Mouse (Mus musculus) stomach, postnatal 0 days (tissue): ENCODE data around the gene Immp2l. TPM values are rescaled to one million over a fixed set of nuclear protein-coding genes. Genes with fewer than 3 reads are reported as not detected.
"Not testable (repeated sequence)": the region's sequence is repeated elsewhere in the genome, so short reads cannot be mapped to it uniquely, and the experiment has no call there.

Source experiments
- ATAC-seq: fragments of 200-750 bp; cut with Nextera tagmentation; 2 replicates; pipeline ENCODE4 v1.8.0; 2017; ENCODE audit not compliant: low FRiP score, low TSS enrichment
- DNase-seq: peaks from one replicate; pipeline ENCODE4 v3.0.0-alpha.2; 2016; ENCODE audit warnings: low spot score
- H3K27ac ChIP-seq: fragments of 300-500 bp; sonication (generic); replicated peaks from 2 replicates; pipeline ENCODE4 v1.5.1; 2014; ENCODE audit warnings: mild to moderate bottlenecking, control low read depth
- H3K27me3 ChIP-seq: fragments of 300-500 bp; sonication (generic); 2 replicates; pipeline ENCODE4 v1.6.1; 2014; ENCODE audit warnings: low read length; ENCODE audit not compliant: control insufficient read depth, insufficient read depth
- H3K36me3 ChIP-seq: fragments of 300-500 bp; sonication (generic); 2 replicates; pipeline ENCODE4 v1.6.1; 2014; ENCODE audit warnings: low read length, mixed read lengths; ENCODE audit not compliant: control insufficient read depth, insufficient read depth
- H3K4me1 ChIP-seq: fragments of 300-500 bp; sonication (generic); replicated peaks from 2 replicates; pipeline ENCODE4 v1.6.1; 2014; ENCODE audit warnings: antibody characterized with exemption; ENCODE audit not compliant: control insufficient read depth, insufficient read depth
- H3K4me2 ChIP-seq: fragments of 300-500 bp; sonication (generic); replicated peaks from 2 replicates; pipeline ENCODE4 v1.6.1; 2014; ENCODE audit warnings: low read depth, mild to moderate bottlenecking, control low read depth, moderate library complexity
- H3K4me3 ChIP-seq: fragments of 300-500 bp; sonication (generic); 2 replicates; pipeline ENCODE4 v1.5.1; 2014; ENCODE audit warnings: low read depth, low read length, control low read depth
- H3K9ac ChIP-seq: fragments of 300-500 bp; sonication (generic); 2 replicates; pipeline ENCODE4 v1.6.1; 2014; ENCODE audit warnings: mild to moderate bottlenecking, low read length, control low read depth, mixed read lengths
- H3K9me3 ChIP-seq: fragments of 300-500 bp; sonication (generic); 2 replicates; pipeline ENCODE4 v1.6.1; 2016; ENCODE audit warnings: low read length; ENCODE audit not compliant: control insufficient read depth
- CTCF ChIP-seq: IDR thresholded peaks from 2 replicates; pipeline ENCODE4 v1.5.1; 2016; ENCODE audit warnings: antibody characterized with exemption, low read depth, mild to moderate bottlenecking, moderate library complexity
- EP300 ChIP-seq: optimal IDR thresholded peaks from 2 replicates; pipeline ENCODE3; 2016; ENCODE audit warnings: antibody characterized with exemption
- WGBS: fragments of 180-500 bp; shearing (Covaris S2); extraction: QIAGEN DNeasy Blood & Tissue Kit; methylation state at CpG from one replicate; pipeline ENCODE4 v1.1.7; 2014; 5-methylcytosine and 5-hydroxymethylcytosine counted together
- polyA plus RNA-seq: library from polyadenylated mRNA; unstranded; fragments of >200 nt; fragmentation: Nextera tagmentation; extraction: Ambion mirVana; gene quantifications from 2 replicates; pipeline ENCODE4 v1.2.1, GENCODE M21; 2015

The Immp2l gene
- polyA plus RNA-seq, 1 experiment from 2014 or later = 15.0 TPM

GRCm38 (mm10) chr12:40985791-40986190 is 38.1 kb upstream of the Immp2l start:
- DNase-seq (no peak), ATAC-seq (no peak)
- Histone ChIP-seq H3K36me3 (no peaks in the 10 kb centered on the region), H3K4me3 (no peak overlapping the region), H3K27me3 (no peaks in the 10 kb centered on the region), H3K4me2 (no peak overlapping the region), H3K9me3 (no peaks in the 10 kb centered on the region), H3K9ac (no peak overlapping the region), H3K27ac (no peak overlapping the region), H3K4me1 (no peaks in the 10 kb centered on the region)
- no peak for TF ChIP-seq CTCF
- no peak for TF ChIP-seq EP300
- 67% methylated on average over 4 of the region's 4 CpGs for whole genome bisulfite sequencing

DNA sequence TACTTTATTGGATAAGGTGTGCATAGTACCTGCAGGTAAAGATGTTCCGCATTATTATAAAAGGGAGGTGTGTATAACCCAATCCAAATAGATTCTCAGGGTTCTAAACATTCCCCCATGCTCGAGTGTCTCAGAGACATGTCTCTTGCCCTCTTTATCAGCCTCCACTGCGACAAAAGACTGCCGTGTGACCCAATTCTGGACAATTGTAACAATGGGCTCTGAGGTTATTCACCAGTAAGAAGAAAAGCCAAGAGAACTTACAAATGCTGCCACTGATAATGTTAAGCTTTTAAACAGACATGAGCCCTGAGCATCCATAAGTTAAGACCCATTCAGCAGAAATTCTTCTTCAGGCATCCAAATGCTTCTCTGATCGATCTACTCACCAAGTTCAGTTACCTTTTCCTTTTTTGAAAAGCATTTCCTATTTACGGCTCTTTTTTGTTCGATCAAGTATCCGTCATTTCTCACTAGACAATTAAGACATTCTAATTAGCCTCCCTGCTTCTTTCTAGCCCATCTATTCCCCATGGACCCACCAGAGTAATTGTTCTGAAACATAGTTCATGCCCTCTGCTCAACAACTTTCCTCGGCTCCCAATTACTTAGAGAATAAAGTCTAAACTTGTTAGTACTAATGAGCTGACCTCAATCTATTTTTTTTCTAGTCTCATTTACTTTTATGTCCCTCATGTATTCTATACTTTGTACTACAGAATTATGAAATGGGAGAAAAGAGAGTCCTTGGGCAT is 35.4 kb upstream of the Immp2l start:
- H3K9ac ChIP-seq = no peak overlapping the region
- H3K27ac ChIP-seq = no peak overlapping the region
- H3K4me1 ChIP-seq = no peaks in the 10 kb centered on the region
- TF ChIP-seq CTCF = no peak
- no peak for TF ChIP-seq EP300
- no peaks in the 10 kb centered on the region for H3K9me3 ChIP-seq
- no peak for ATAC-seq
- no peak for DNase-seq
- 85% methylated on average over 9 of the region's 9 CpGs for WGBS
- H3K36me3 ChIP-seq = no peaks in the 10 kb centered on the region
- H3K27me3 ChIP-seq = no peaks in the 10 kb centered on the region
- no peak overlapping the region for H3K4me3 ChIP-seq
- no peak overlapping the region for H3K4me2 ChIP-seq

- H3K9ac ChIP-seq = no peak overlapping the region
- H3K27ac ChIP-seq = no peak overlapping the region
- no peak for ATAC-seq
- H3K36me3 ChIP-seq = no peaks in the 10 kb centered on the region
- no peaks in the 10 kb centered on the region for H3K9me3 ChIP-seq
- H3K4me3 ChIP-seq = no peak overlapping the region
- H3K4me1 ChIP-seq = no peaks in the 10 kb centered on the region
- no peaks in the 10 kb centered on the region for H3K27me3 ChIP-seq
- DNase-seq = no peak
- no peak overlapping the region for H3K4me2 ChIP-seq
- WGBS = 90% methylated on average over 4 of the region's 4 CpGs
- TF ChIP-seq CTCF (no peak), EP300 (no peak)
Measured at GRCm38 (mm10) chr12:40991647-40992046, 32.2 kb upstream of the Immp2l start.

DNA sequence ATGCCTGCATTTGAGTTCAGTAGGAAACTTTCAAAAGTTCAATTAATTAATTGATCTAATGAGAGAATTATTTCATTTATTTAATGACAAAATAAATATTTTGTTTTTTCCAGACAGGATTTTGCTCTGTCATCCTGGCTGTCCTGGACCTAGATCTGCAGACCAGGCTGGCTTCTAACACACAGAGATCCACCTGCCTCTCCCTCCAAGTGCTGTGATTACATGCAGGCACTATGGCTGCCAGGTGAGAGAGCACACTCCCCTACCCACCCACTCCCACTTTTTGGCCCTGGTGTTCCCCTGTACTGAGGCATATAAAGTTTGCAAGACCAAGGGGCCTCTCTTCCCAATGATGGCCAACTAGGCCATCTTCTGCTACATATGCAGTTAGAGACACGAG is 31.7 kb upstream of the Immp2l start:
- not testable (repeated sequence) for ATAC-seq, H3K9me3 ChIP-seq, DNase-seq, H3K27ac ChIP-seq, H3K4me3 ChIP-seq, H3K9ac ChIP-seq, H3K36me3 ChIP-seq, H3K4me1 ChIP-seq, H3K27me3 ChIP-seq, H3K4me2 ChIP-seq
- 80% methylated on average over 1 of the region's 1 CpGs for WGBS

DNA sequence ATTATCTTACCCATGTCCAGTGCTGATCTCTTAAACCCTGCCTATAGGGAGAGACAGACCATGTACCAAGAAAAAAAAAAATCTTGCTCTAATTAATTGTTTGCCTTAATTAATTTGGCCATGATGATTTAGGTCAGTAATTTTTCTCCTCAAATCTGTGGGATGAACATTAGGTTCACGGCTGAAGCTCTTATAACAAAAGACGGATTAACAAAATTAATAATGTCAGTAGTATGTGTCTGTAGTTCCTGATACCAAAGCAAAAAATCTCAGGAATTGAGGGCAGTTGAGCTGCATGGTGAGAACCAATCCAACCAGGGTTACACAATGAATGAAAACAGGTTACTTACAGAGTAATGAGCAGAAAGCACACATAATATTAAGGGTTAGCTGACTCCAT is 29.0 kb upstream of the Immp2l start:
- WGBS = 87% methylated on average over 2 of the region's 2 CpGs
- Histone ChIP-seq H3K4me2 (no peak overlapping the region), H3K9ac (no peak overlapping the region), H3K9me3 (no peaks in the 10 kb centered on the region), H3K27ac (no peak overlapping the region), H3K4me3 (no peak overlapping the region), H3K4me1 (no peaks in the 10 kb centered on the region), H3K27me3 (no peaks in the 10 kb centered on the region), H3K36me3 (no peaks in the 10 kb centered on the region)
- DNase-seq (no peak), ATAC-seq (no peak)
- TF ChIP-seq EP300 (no peak), CTCF (no peak)

DNA sequence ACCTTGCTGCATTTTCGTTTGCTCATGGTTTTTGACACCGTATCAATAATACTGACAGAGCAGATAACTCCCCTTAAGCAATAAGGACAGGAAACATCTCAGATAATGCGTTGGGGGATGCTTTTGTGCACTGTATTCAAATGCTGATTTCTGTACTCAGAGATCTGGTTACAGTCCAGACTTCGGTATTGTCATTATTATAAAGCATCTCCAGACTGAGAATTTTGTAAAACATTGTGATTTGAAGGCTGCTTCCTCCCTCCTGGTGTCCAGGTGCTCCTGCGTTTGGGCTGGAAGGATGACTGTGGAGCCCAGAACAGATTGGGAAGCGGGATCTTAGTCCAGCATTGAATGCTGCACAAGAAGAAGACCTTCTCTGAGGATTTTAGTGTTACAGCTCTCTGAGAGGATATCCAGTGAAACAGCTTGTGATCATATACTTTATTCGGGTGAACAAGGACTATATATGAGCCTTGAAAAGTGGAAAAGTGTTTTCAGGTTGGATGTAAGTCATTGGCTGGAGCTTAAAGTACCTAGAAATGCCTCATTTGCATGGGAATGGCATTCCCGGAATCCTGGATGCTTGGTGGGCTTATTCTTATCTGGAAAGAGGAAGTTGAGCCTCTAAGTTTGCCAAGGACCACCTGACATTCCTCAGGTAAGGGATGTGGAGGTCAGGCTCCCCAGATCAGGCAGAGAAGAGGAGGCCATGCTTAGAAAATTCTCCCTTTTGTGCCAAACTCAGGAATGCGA is 28.1 kb upstream of the Immp2l start:
- Histone ChIP-seq H3K9ac (no peak overlapping the region), H3K36me3 (no peaks in the 10 kb centered on the region), H3K27me3 (no peaks in the 10 kb centered on the region), H3K4me3 (no peak overlapping the region), H3K27ac (no peak overlapping the region), H3K4me2 (no peak overlapping the region), H3K9me3 (no peaks in the 10 kb centered on the region), H3K4me1 (no peaks in the 10 kb centered on the region)
- ATAC-seq (no peak), DNase-seq (no peak)
- 65% methylated on average over 9 of the region's 9 CpGs for WGBS
- TF ChIP-seq EP300 (no peak), CTCF (no peak)
